Mouse (Mus musculus): ENCODE measurements around the gene Pck2.

DNA sequence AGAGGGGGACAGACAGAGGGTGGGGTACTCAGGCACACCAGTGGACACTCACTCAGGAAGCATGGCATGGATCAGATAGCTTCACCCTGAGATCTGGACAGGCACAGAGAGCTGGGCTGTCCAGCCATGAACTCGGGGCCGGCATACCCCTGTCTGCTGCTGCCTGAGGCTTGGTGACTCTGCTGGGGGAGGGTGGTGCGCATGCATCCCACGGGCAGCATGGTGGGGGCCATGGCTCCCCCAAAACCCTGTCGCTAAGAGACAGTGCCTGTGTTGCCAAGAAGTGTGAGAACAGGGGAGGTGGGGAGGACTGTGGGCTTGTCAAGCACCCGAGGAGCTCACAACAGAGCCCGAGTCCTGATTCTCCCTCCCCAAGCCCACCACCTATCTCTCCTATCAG, 29.0 kb upstream of the Pck2 start:
- TF ChIP-seq CTCF (IDR thresholded peaks at IDR 0.05; ENCODE audit: low read depth), result no peak
- no peak for TF ChIP-seq EP300 (optimal IDR thresholded peaks at IDR 0.05)
